Mouse (Mus musculus) forebrain, postnatal 0 days (tissue): Measurements from ENCODE around the gene Dnajc5g. TPM values are rescaled to one million over a fixed set of nuclear protein-coding genes. Genes with fewer than 3 reads are reported as not detected.

Experiments used
- ATAC-seq: fragments of 200-750 bp; cut with Nextera tagmentation; 2 replicates; pipeline ENCODE4 v1.8.0; 2017; ENCODE audit warnings: mild to moderate bottlenecking, moderate library complexity
- DNase-seq: peaks from one replicate; pipeline ENCODE4 v3.0.0-alpha.2; 2015
- H3K27ac ChIP-seq: fragments of 300-500 bp; sonication (generic); 2 replicates; pipeline ENCODE4 v1.5.1; 2014; ENCODE audit warnings: low read depth, mild to moderate bottlenecking, antibody characterized with exemption, low read length, moderate library complexity, mixed read lengths
- H3K27me3 ChIP-seq: fragments of 300-500 bp; sonication (generic); 2 replicates; pipeline ENCODE4 v1.6.1; 2014; ENCODE audit warnings: mild to moderate bottlenecking, low read length, mixed read lengths; ENCODE audit not compliant: insufficient read depth
- H3K36me3 ChIP-seq: fragments of 300-500 bp; sonication (generic); 2 replicates; pipeline ENCODE4 v1.6.1; 2014; ENCODE audit warnings: mild to moderate bottlenecking, moderate library complexity; ENCODE audit not compliant: insufficient read depth
- H3K4me1 ChIP-seq: fragments of 300-500 bp; sonication (generic); 2 replicates; pipeline ENCODE4 v1.6.1; 2014; ENCODE audit warnings: antibody characterized with exemption; ENCODE audit not compliant: insufficient read depth
- H3K4me2 ChIP-seq: fragments of 300-500 bp; sonication (generic); 2 replicates; pipeline ENCODE4 v1.6.1; 2014; ENCODE audit warnings: low read depth, mild to moderate bottlenecking, moderate library complexity
- H3K4me3 ChIP-seq: fragments of 300-500 bp; sonication (generic); 2 replicates; pipeline ENCODE4 v1.5.1; 2014; ENCODE audit warnings: low read depth, low read length, mixed read lengths
- H3K9ac ChIP-seq: fragments of 300-500 bp; sonication (generic); 2 replicates; pipeline ENCODE4 v1.6.1; 2014; ENCODE audit warnings: mild to moderate bottlenecking
- H3K9me3 ChIP-seq: fragments of 300-500 bp; sonication (generic); 2 replicates; pipeline ENCODE4 v1.6.1; 2016; ENCODE audit warnings: low read length
- CTCF ChIP-seq: sonication (generic); IDR thresholded peaks from 2 replicates; pipeline ENCODE4 v1.5.1; 2016; ENCODE audit warnings: antibody characterized with exemption, control low read depth, low read depth
- WGBS: fragments of 180-500 bp; shearing (Covaris S2); extraction: QIAGEN DNeasy Blood & Tissue Kit; methylation state at CpG from one replicate; pipeline ENCODE4 v1.1.7; 2014; 5-methylcytosine and 5-hydroxymethylcytosine counted together
- polyA plus RNA-seq: library from polyadenylated mRNA; unstranded; fragments of >200 nt; fragmentation: Nextera tagmentation; extraction: Ambion mirVana; gene quantifications from 2 replicates; pipeline ENCODE4 v1.2.1, GENCODE M21; 2015
- total RNA-seq: library from RNA; depleted of rRNA; stranded (reverse); fragments of >200 nt; gene quantifications from 2 replicates; pipeline ENCODE4 v1.2.3, GENCODE M21; 2014

Dnajc5g gene
- total and polyA plus RNA-seq, 2 experiments from 2014 or later, result not detected

DNA sequence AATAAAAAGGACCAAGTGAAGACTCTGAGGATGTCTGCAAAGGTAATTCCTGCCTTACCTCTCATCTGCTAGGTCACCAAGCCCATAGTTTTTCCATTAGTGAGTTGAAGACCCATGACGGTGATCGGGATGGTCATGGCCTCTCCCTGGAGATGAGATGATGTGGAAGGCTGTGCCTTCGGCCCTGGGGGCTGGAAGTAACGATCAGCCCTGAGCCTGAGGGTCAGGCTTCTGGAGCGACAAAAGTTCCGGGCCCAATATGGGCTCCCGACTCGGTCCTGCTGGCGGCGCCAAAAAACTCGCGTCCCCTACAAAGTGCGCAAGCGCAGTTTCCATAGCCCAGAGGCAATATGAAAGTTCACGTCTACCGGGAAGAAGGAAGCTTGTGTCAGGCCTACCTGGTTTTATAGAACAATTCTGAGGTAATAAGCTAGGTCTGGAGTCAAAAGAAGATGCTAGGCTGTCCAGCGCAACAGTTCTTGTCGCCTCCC lies 2.0 kb downstream of the Dnajc5g start, which contains the start of gene Slc30a3:
Gene Slc30a3, minus strand, starts transcription at position 238 of the 491 bp plus-strand sequence.
- no peak for TF ChIP-seq CTCF
- 92% methylated on average over 18 of the region's 18 CpGs for WGBS
- H3K27ac ChIP-seq, result no peak within 1 kb of the TSS
- H3K4me1 ChIP-seq, result no peaks in the 10 kb centered on the region
- no peaks in the 10 kb centered on the region for H3K36me3 ChIP-seq
- H3K4me3 ChIP-seq, result no peak within 1 kb of the TSS
- no peak for ATAC-seq
- no peak for DNase-seq
- no peak within 1 kb of the TSS for H3K4me2 ChIP-seq
- H3K9me3 ChIP-seq, result no peaks in the 10 kb centered on the region
- no peaks in the 10 kb centered on the region for H3K27me3 ChIP-seq
- no peak within 1 kb of the TSS for H3K9ac ChIP-seq

GRCm38 (mm10) chr5:31110781-31111180 lies 4.7 kb downstream of the Dnajc5g start:
- Histone ChIP-seq H3K36me3 (no peaks in the 10 kb centered on the region), H3K27ac (no peak overlapping the region), H3K4me3 (no peak overlapping the region), H3K4me1 (no peaks in the 10 kb centered on the region), H3K4me2 (no peak overlapping the region), H3K9ac (no peak overlapping the region), H3K9me3 (no peaks in the 10 kb centered on the region), H3K27me3 (no peaks in the 10 kb centered on the region)
- 36% methylated on average over 7 of the region's 7 CpGs for WGBS
- DNase-seq (no peak), ATAC-seq (no peak)
- peak; percentile 57 for TF ChIP-seq CTCF

GRCm38 (mm10) chr5:31116354-31116753 lies 10.3 kb downstream of the Dnajc5g start, which contains the start of gene Trim54:
Gene Trim54, plus strand, starts transcription at chr5:31116712.
- H3K4me1 ChIP-seq, result no peaks in the 10 kb centered on the region
- H3K27ac ChIP-seq, result no peak within 1 kb of the TSS
- H3K36me3 ChIP-seq, result no peaks in the 10 kb centered on the region
- no peaks in the 10 kb centered on the region for H3K9me3 ChIP-seq
- H3K9ac ChIP-seq, result no peak within 1 kb of the TSS
- DNase-seq, result no peak
- 59% methylated on average over 3 of the region's 3 CpGs for WGBS
- no peak for TF ChIP-seq CTCF
- H3K27me3 ChIP-seq, result no peaks in the 10 kb centered on the region; the same call in 1 of the 2 replicates
- H3K4me3 ChIP-seq, result no peak within 1 kb of the TSS
- no peak within 1 kb of the TSS for H3K4me2 ChIP-seq
- no peak for ATAC-seq

DNA sequence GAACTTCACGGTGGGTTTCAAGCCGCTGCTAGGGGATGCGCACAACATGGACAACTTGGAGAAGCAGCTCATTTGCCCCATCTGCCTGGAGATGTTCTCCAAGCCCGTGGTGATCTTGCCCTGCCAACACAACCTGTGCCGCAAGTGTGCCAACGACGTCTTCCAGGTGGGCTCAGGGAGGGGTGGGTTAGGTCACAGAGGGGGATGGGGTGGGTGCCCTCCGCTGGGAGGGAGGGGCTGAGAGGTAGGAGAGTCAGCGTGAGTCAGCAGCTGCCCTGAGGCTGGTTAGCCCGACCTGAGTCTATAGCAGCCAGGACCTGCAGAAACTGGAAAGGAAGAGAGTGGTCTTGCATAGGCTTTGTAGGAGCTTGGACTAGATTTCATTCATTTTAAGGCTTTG lies 10.8 kb downstream of the Dnajc5g start:
- Histone ChIP-seq H3K9me3 (no peaks in the 10 kb centered on the region), H3K4me1 (no peaks in the 10 kb centered on the region), H3K36me3 (no peaks in the 10 kb centered on the region), H3K27me3 (no peaks in the 10 kb centered on the region; the same call in 1 of the 2 replicates), H3K27ac (no peak overlapping the region), H3K9ac (no peak overlapping the region), H3K4me2 (no peak overlapping the region), H3K4me3 (no peak overlapping the region)
- ATAC-seq (no peak), DNase-seq (no peak)
- no peak for TF ChIP-seq CTCF
- 36% methylated on average over 10 of the region's 10 CpGs for WGBS

DNA sequence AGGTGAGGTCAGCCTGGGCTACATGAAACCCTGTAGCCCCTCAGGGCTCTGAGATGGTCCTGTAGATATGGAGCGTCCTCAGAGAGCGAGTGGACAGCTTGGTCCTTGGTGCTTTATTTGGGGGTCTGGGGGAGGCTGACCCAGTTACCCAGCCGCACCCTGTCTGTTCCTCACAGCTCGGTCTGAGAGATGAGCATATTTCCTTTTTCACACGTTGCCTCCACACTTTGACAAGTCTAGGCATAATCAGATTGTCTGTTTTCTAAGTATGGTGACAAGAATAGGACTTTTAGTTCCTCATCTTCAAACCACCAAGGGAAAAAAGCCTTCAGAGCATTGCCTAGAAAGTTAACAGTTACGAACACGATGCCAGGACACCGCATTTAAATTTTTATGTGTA lies 15.0 kb downstream of the Dnajc5g start:
- no peaks in the 10 kb centered on the region; the same call in 1 of the 2 replicates for H3K27me3 ChIP-seq
- H3K27ac ChIP-seq, result no peak overlapping the region
- no peaks in the 10 kb centered on the region for H3K9me3 ChIP-seq
- ATAC-seq, result peak; percentile 27; the same call in 1 of the 2 replicates
- no peak for DNase-seq
- no peak overlapping the region for H3K4me2 ChIP-seq
- 82% methylated on average over 8 of the region's 8 CpGs for WGBS
- no peak overlapping the region for H3K9ac ChIP-seq
- no peaks in the 10 kb centered on the region for H3K4me1 ChIP-seq
- no peak for TF ChIP-seq CTCF
- H3K36me3 ChIP-seq, result no peaks in the 10 kb centered on the region
- no peak overlapping the region for H3K4me3 ChIP-seq

DNA sequence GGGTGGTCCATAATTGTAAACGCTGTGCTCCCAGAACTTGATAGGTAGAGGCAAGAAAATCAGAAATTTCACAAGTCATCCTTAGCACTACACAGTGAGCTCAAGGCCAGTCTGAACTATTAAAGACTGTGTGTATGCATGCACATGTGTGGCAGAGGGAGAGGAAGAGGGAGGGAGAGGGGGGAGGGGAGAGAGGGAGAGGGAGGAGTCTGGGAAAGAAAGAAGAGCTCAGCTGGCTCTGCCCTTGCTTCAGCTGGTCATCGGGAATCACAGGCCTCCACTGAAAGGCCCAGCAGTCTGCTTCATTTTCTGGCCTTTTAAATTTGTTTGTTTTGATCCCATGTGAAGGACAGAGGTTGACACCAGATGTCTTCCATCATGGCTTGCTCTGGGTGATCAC lies 17.4 kb downstream of the Dnajc5g start:
- no peaks in the 10 kb centered on the region for H3K27me3 ChIP-seq
- no peak overlapping the region for H3K4me3 ChIP-seq
- no peaks in the 10 kb centered on the region for H3K9me3 ChIP-seq
- TF ChIP-seq CTCF, result no peak
- no peak overlapping the region for H3K9ac ChIP-seq
- no peaks in the 10 kb centered on the region for H3K36me3 ChIP-seq
- DNase-seq, result no peak
- WGBS, result 41% methylated on average over 2 of the region's 2 CpGs
- no peak overlapping the region for H3K4me2 ChIP-seq
- no peaks in the 10 kb centered on the region for H3K4me1 ChIP-seq
- ATAC-seq, result no peak
- no peak overlapping the region for H3K27ac ChIP-seq

DNA sequence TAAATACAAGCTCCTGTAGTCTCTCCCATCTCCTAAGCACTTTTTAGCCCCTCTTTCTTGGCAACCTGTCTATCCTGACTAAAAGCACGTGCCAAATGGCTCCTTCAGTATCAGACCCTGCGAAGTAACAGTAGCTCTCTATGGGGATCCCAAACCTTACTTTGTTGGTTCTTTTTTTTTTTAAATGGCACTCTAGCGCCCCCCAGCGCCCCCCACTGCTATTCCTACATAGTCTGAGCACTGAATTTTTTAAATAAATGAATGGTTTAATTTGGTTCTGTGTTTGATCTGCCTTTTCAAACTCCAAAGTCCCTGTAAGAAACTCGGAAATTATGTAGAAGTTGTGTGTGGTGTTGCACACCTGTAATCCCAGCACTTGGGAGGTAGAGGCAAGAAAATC lies 20.0 kb downstream of the Dnajc5g start:
- Histone ChIP-seq H3K4me2 (no peak overlapping the region), H3K9ac (no peak overlapping the region), H3K9me3 (no peaks in the 10 kb centered on the region), H3K4me3 (no peak overlapping the region), H3K36me3 (no peaks in the 10 kb centered on the region), H3K4me1 (no peaks in the 10 kb centered on the region), H3K27me3 (no peaks in the 10 kb centered on the region), H3K27ac (no peak overlapping the region)
- DNase-seq (no peak), ATAC-seq (no peak)
- TF ChIP-seq CTCF, result no peak
- WGBS, result 38% methylated on average over 5 of the region's 5 CpGs
